Mouse (Mus musculus) gastrocnemius, postnatal 25 days (tissue): ENCODE measurements at regions not wholly inside any gene's neighbourhood (a gene's known extent, or its start where the extent isn't known, plus 50 kb on each side); places are given as distances from the start of the nearest gene placed in this dataset.

Experiments used
- DNase-seq: peaks from one replicate; pipeline ENCODE4 v3.0.0; 2022

- no peak for DNase-seq
These were observed 156.2 kb downstream of the Trim29 start for GRCm38 (mm10) chr9:43466883-43467282.

- no peak for DNase-seq
These were observed 158.6 kb downstream of the Trim29 start for GRCm38 (mm10) chr9:43469215-43469614.

GRCm38 (mm10) chr9:43472231-43472630 lies 161.6 kb downstream of the Trim29 start:
- DNase-seq, result no peak

GRCm38 (mm10) chr9:43473164-43473563 lies 162.5 kb downstream of the Trim29 start:
- DNase-seq, result no peak

GRCm38 (mm10) chr9:43473601-43474302 lies 163.1 kb downstream of the Trim29 start:
- DNase-seq, result no peak

GRCm38 (mm10) chr9:43474303-43474643 lies 163.6 kb downstream of the Trim29 start:
- no peak for DNase-seq

- peak; percentile 45 for DNase-seq
These were observed 170.4 kb downstream of the Trim29 start for GRCm38 (mm10) chr9:43480826-43481591.

- peak; percentile 85 for DNase-seq
These were observed 171.7 kb downstream of the Trim29 start for GRCm38 (mm10) chr9:43482101-43483090.

- DNase-seq, result no peak
These were observed 172.5 kb downstream of the Trim29 start for GRCm38 (mm10) chr9:43483195-43483594.

- no peak for DNase-seq
These were observed 173.3 kb downstream of the Trim29 start for GRCm38 (mm10) chr9:43483906-43484305.

GRCm38 (mm10) chr9:43486704-43487103 lies 176.1 kb downstream of the Trim29 start:
- peak; percentile 21 for DNase-seq

- DNase-seq, result no peak
These were observed 178.6 kb downstream of the Trim29 start for GRCm38 (mm10) chr9:43489205-43489604.

GRCm38 (mm10) chr9:43491024-43491751 lies 180.5 kb downstream of the Trim29 start:
- no peak for DNase-seq

- DNase-seq, result no peak
These were observed 181.8 kb downstream of the Trim29 start for GRCm38 (mm10) chr9:43492236-43493000.

GRCm38 (mm10) chr9:43498596-43498995 lies 187.9 kb downstream of the Trim29 start:
- no peak for DNase-seq

GRCm38 (mm10) chr9:43504270-43504932 lies 193.8 kb downstream of the Trim29 start:
- DNase-seq, result no peak

- no peak for DNase-seq
These were observed 195.2 kb downstream of the Trim29 start for GRCm38 (mm10) chr9:43505856-43506255.

GRCm38 (mm10) chr9:43506276-43506675 lies 195.6 kb downstream of the Trim29 start:
- DNase-seq, result no peak

GRCm38 (mm10) chr9:43512806-43513205 lies 202.2 kb downstream of the Trim29 start:
- DNase-seq, result no peak

- DNase-seq, result no peak
These were observed 204.2 kb downstream of the Trim29 start for GRCm38 (mm10) chr9:43514731-43515458.
